Mouse (Mus musculus) heart, embryonic 13.5 days (tissue): ENCODE measurements around the gene Oas1h. TPM values are rescaled to one million over a fixed set of nuclear protein-coding genes. Genes with fewer than 3 reads are reported as not detected.
"Not testable (repeated sequence)": the region's sequence is repeated elsewhere in the genome, so short reads cannot be mapped to it uniquely, and the experiment has no call there.

Experiments used
- ATAC-seq: fragments of 200-750 bp; cut with Nextera tagmentation; 2 replicates; pipeline ENCODE4 v1.8.0; 2017; ENCODE audit warnings: moderate TSS enrichment; ENCODE audit not compliant: insufficient number of reproducible peaks, low FRiP score, low TSS enrichment; ENCODE audit errors: extremely low read depth
- H3K27ac ChIP-seq: fragments of 300-500 bp; sonication (generic); replicated peaks from 2 replicates; pipeline ENCODE4 v1.5.1; 2015; ENCODE audit warnings: moderate library complexity, mild to moderate bottlenecking, inconsistent platforms
- H3K27me3 ChIP-seq: fragments of 300-500 bp; sonication (generic); replicated peaks from 2 replicates; pipeline ENCODE4 v1.6.1; 2015; ENCODE audit warnings: mild to moderate bottlenecking, inconsistent platforms
- H3K36me3 ChIP-seq: fragments of 300-500 bp; sonication (generic); 2 replicates; pipeline ENCODE4 v1.6.1; 2015; ENCODE audit warnings: mild to moderate bottlenecking, inconsistent platforms
- H3K4me1 ChIP-seq: fragments of 300-500 bp; sonication (generic); 2 replicates; pipeline ENCODE4 v1.6.1; 2015; ENCODE audit warnings: inconsistent platforms
- H3K4me2 ChIP-seq: fragments of 300-500 bp; sonication (generic); 2 replicates; pipeline ENCODE4 v1.6.1; 2015; ENCODE audit warnings: inconsistent platforms, mild to moderate bottlenecking, moderate library complexity
- H3K4me3 ChIP-seq: fragments of 300-500 bp; sonication (generic); 2 replicates; pipeline ENCODE4 v1.5.1; 2015; ENCODE audit warnings: moderate library complexity, mild to moderate bottlenecking, inconsistent platforms
- H3K9ac ChIP-seq: fragments of 300-500 bp; sonication (generic); 2 replicates; pipeline ENCODE4 v1.6.1; 2015; ENCODE audit warnings: inconsistent platforms, mild to moderate bottlenecking, moderate library complexity
- H3K9me3 ChIP-seq: fragments of 300-500 bp; sonication (generic); 2 replicates; pipeline ENCODE4 v1.6.1; 2016; ENCODE audit warnings: inconsistent platforms
- WGBS: fragments of 180-500 bp; shearing (Covaris S2); methylation state at CpG from one replicate; pipeline ENCODE4 v1.1.7; 2015; ENCODE audit warnings: mixed read lengths; 5-methylcytosine and 5-hydroxymethylcytosine counted together
- polyA plus RNA-seq: library from polyadenylated mRNA; unstranded; fragments of >200 nt; fragmentation: Nextera tagmentation; extraction: Ambion mirVana; gene quantifications from 2 replicates; pipeline ENCODE4 v1.2.1, GENCODE M21; 2015

Oas1h gene
- polyA plus RNA-seq, 1 experiment from 2014 or later = not detected

DNA sequence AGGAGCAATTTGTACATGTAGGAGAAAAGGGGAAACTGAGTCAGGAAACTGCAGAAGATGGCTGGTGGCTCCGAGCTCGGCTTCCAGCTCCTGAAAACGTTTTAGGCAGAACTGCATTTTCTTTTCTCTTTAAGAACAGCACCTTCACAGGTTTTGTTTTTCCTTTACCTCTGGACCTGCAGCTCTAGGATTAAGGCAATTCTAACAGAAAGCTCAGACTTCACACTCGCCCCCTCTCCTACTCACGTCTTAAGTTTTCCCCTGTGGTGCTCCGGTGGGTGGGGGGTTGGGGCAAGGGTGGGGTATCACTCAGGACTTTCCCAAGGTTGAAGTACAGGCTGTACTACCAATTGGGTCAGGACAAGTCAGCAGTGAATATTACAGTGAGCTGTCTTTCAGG lies 26.6 kb downstream of the Oas1h start:
- Histone ChIP-seq H3K4me1 (no peaks in the 10 kb centered on the region), H3K27ac (no peak overlapping the region), H3K4me2 (no peak overlapping the region), H3K4me3 (no peak overlapping the region), H3K36me3 (no peaks in the 10 kb centered on the region), H3K9me3 (no peaks in the 10 kb centered on the region), H3K27me3 (peaks cover 7% of the 10 kb centered on the region), H3K9ac (no peak overlapping the region)
- 41% methylated on average over 6 of the region's 6 CpGs for WGBS
- no peak for ATAC-seq

DNA sequence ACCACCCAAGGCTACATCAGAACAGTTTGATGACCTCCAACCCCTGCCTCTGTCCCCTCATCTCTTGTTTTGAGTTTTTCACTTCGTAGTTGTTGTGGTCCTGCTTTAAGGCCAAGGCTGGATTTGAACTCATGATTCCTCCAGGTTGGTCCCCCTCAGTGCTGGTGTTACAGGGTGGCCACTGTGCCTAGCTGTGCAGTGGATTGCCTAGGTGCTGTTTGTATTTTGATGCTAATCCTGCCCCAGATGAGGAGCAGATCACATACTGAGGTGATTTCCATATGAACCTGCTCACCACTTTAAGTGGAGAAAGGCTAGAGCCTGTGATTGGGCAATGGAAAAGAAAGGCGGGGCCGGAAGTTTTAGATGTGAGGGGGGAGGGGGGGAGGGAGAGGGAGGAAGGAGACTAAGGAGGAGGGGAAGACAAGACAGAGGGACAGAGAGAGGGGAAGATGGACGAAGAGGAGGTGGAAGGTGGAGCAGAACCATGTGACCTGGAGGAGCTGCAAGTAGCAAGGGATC lies 27.1 kb downstream of the Oas1h start:
- not testable (repeated sequence) for H3K27ac ChIP-seq, H3K4me1 ChIP-seq, H3K9me3 ChIP-seq, H3K36me3 ChIP-seq, H3K9ac ChIP-seq, ATAC-seq, H3K27me3 ChIP-seq, H3K4me3 ChIP-seq, H3K4me2 ChIP-seq
- 37% methylated on average over 4 of the region's 4 CpGs for WGBS

DNA sequence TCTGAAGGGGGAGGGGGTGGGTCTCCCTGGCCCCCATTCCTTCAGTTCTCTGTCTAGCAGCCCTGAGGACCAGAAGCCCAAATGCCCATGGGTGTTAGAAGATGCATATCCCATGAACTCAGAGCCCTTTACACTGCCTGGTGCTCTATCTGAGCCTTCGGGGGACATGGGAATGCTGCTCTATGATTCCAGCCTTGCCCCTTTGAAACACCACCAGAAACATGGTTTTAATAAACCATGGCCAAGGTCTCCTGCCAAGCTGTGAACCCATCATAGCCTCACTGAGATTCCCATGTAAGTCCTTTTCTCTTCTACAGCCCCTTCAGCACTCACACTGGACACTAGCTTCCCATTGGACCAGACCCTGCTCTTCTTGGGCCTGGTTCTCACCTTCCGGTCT lies 28.8 kb downstream of the Oas1h start:
- no peak overlapping the region for H3K4me3 ChIP-seq
- H3K27ac ChIP-seq = no peak overlapping the region
- no peaks in the 10 kb centered on the region for H3K9me3 ChIP-seq
- peaks cover 7% of the 10 kb centered on the region for H3K27me3 ChIP-seq
- H3K36me3 ChIP-seq = no peaks in the 10 kb centered on the region
- no peak for ATAC-seq
- no peak overlapping the region for H3K9ac ChIP-seq
- no peaks in the 10 kb centered on the region for H3K4me1 ChIP-seq
- no peak overlapping the region for H3K4me2 ChIP-seq
- 77% methylated on average over 2 of the region's 2 CpGs for WGBS

DNA sequence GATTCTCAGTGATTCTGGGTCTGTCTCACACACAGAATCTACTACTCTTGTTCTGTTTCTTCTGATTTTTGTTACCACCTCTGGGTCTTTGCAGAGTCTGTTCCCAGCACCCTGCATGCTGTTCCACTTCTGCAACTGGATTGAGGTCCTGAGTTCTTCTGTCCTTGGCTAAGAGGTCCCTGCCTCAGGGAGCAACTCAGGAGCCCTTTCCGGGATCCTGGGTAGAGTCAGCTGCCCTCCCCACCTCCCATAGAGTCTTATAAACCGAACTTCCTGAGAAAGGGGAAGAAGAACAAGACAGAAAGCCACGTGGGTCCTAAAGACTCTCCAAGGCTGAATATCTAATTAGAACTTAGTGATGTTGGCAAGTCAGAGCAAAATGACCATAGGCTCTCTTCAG lies 29.8 kb downstream of the Oas1h start:
- Histone ChIP-seq H3K27me3 (peaks cover 7% of the 10 kb centered on the region), H3K36me3 (no peaks in the 10 kb centered on the region), H3K4me3 (no peak overlapping the region), H3K27ac (no peak overlapping the region), H3K9ac (no peak overlapping the region), H3K9me3 (no peaks in the 10 kb centered on the region), H3K4me1 (no peaks in the 10 kb centered on the region), H3K4me2 (no peak overlapping the region)
- 55% methylated on average over 3 of the region's 3 CpGs for WGBS
- ATAC-seq = no peak

DNA sequence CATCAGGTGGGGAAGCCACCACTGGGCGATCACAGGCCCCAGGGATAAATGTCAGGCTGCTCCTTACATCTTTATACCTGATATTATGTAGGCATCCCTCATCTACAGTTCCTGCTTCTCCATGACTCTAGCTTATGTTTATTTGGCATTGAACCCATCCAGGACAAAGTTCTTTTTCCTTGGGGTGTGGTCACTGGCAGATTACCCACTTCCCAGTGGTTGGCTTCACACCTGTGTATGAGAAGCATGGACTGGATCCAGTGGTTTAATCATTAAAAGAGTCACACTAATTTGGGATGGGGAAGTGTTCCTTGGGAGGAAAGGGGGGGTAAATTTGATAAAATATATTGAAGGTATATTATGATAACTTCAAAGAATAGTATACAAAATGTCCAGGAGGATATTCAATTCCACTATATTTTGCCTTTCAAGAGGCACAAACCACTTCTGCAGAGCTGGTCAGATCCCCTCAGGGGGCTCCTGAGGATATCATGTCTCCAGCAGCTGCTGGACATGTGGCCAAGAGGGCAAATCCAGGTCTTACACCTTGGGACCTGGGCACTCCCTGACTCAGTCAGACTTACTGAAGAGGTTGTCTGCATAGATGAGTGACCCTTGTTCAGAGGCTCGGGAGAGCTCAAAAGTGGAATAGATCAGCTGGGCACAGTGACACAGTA lies 30.5 kb downstream of the Oas1h start:
- H3K4me3 ChIP-seq, H3K27ac ChIP-seq, H3K36me3 ChIP-seq, ATAC-seq, H3K4me2 ChIP-seq, H3K9me3 ChIP-seq, H3K27me3 ChIP-seq, H3K4me1 ChIP-seq, H3K9ac ChIP-seq: not testable (repeated sequence)
- 66% methylated on average over 2 of the region's 2 CpGs for WGBS

DNA sequence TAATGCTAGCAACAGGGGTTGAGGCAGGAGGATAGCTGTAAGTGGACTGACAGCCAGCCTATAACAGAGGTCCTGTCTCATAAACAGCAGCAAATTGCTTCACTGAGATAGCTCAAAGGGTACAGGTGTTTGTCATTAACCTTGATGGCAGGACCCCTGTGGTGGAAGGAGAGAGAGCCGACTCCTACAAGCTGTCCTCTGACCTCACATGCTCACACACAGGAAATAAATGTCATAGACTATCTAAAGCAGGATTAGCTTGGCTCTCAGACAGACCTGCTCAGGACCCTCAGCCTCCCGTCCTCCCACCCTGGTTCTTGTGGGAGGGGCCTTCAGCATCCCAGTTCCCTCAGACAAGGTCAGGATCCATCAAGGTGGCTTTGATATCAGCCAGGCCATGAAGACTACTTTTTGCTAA lies 31.0 kb downstream of the Oas1h start:
- WGBS = 52% methylated on average over 2 of the region's 2 CpGs
- Histone ChIP-seq H3K9me3 (no peaks in the 10 kb centered on the region), H3K4me2 (no peak overlapping the region), H3K36me3 (no peaks in the 10 kb centered on the region), H3K27ac (no peak overlapping the region), H3K4me3 (no peak overlapping the region), H3K4me1 (no peaks in the 10 kb centered on the region), H3K9ac (no peak overlapping the region), H3K27me3 (peaks cover 2% of the 10 kb centered on the region; the same call in 1 of the 2 replicates)
- ATAC-seq = no peak

DNA sequence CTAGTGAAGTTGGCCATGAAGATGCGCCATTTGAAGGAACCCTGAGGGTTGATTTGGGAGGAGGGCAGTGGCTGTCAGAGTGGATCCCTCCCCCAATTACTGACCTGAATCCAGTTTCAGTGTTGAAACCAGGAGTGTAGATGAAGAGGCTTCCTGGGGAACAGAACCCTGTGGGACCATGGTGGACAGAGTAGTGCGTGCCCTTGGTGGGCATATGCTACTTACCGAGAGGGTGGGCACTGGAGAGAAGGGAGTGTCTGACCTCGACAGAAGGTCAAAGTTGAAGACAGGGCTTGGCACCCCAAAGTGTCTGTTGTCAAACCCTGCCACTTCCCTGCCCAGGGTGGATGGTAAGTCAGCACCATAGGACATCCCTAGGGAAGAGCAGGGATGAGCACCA lies 32.6 kb downstream of the Oas1h start:
- ATAC-seq, H3K27ac ChIP-seq: not testable (repeated sequence)
- WGBS = 85% methylated on average over 4 of the region's 4 CpGs

DNA sequence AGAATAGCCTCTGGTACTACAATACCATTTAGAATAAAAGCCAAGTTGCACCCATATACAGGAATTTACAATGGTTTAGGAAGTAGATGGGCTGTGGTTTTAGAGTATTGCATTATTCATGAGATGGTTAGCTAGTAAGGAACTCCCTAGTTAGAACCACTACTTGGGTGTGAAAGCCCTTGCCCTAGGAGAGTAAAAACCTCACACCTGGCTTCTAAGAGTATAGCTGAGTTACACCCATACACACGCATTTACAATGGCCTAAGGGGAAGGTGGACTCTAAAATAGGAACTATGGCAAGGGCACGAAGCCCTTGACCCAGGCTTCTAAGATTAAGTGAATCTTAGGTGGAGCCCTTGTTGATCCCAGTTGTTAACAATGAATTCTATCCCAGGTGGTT lies 33.5 kb downstream of the Oas1h start:
- not testable (repeated sequence) for ATAC-seq
- 63% methylated on average over 2 of the region's 2 CpGs for WGBS

More for the DNA sequence above, 32.6 kb downstream of the Oas1h start:
- H3K4me3 ChIP-seq, H3K4me1 ChIP-seq, H3K36me3 ChIP-seq, H3K4me2 ChIP-seq, H3K9me3 ChIP-seq, H3K27me3 ChIP-seq, H3K9ac ChIP-seq: not testable (repeated sequence)

DNA sequence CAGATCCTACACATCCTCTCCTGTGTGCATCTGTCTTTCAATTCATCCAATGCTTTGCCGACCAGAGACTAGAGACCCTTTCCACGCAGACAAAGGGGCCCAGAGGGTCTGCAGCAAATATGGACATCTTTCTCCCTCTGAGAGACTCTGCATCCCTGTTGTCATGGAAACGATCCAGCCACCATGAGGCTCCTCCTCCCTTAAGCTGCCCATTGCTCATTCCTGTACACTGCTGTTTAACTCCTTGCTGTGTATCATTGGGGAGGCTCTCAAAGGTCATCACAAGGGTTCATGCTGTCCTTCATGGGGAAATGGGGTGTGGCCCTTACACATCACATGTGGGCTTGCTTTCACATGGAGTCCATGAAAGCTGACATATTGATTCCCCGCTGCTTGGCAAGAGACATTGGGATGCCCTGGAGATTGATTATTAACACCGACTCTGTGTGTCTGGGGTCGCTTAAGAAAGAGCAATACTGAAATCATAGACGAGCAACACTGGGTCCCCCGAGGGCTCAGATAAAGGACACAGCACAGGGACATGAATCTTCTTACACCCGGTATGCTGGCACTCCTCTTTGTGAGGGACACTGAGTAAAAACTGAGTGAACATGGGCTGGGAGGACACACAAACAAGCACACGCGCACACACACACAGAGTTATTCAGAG lies 34.1 kb downstream of the Oas1h start:
- H3K4me3 ChIP-seq = no peak overlapping the region
- no peaks in the 10 kb centered on the region; the same call in 1 of the 2 replicates for H3K9me3 ChIP-seq
- no peak for ATAC-seq
- no peaks in the 10 kb centered on the region for H3K27me3 ChIP-seq
- H3K36me3 ChIP-seq = no peaks in the 10 kb centered on the region
- no peak overlapping the region for H3K27ac ChIP-seq
- no peak overlapping the region for H3K4me2 ChIP-seq
- H3K9ac ChIP-seq = no peak overlapping the region
- H3K4me1 ChIP-seq = no peaks in the 10 kb centered on the region
- 72% methylated on average over 11 of the region's 11 CpGs for WGBS

More for the DNA sequence above, 33.5 kb downstream of the Oas1h start:
- H3K9me3 ChIP-seq, H3K27me3 ChIP-seq, H3K36me3 ChIP-seq, H3K9ac ChIP-seq, H3K4me2 ChIP-seq, H3K4me3 ChIP-seq, H3K27ac ChIP-seq, H3K4me1 ChIP-seq: not testable (repeated sequence)

DNA sequence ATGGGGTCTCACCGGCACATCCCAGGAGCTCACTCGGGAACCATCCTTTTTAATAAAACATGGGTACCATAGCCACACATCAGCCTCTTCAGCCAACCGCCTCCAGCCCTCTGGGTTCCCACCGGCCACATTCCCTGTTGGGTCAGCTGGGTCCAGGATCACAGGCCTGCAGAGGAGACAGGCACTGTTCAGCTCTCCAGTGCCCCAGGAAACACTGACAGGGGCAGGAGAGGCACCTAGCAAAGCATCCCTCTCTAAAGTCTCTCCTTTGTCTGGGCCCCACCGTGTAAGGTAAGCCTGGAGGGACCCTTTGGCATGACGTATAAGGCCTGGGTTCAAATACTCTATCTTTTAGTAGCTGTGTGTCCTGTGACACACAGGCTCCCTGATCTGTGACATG lies 37.1 kb downstream of the Oas1h start:
- no peaks in the 10 kb centered on the region for H3K4me1 ChIP-seq

DNA sequence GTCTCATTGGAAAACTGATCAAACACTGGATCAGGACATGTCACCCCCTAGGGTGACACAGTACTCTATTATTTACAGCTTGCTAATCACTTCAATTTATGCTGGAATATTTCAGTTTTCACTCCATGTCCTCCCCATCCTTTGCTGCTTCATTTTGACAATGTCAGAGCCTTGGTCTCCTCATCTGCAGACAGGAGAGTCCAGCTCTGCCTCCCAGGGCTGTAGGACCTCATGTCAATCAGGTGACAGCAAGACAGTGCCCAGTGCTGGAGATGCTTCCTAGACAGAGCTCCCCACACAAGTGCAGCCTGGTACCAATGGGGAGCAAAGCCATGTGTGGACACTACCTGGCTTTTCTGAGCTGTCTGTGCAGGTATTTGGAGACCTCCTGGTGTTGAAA lies 37.5 kb downstream of the Oas1h start:
- Histone ChIP-seq H3K27me3 (no peaks in the 10 kb centered on the region), H3K9me3 (no peaks in the 10 kb centered on the region; the same call in 1 of the 2 replicates), H3K9ac (no peak overlapping the region), H3K4me1 (no peaks in the 10 kb centered on the region), H3K4me2 (no peak overlapping the region), H3K4me3 (no peak overlapping the region), H3K36me3 (no peaks in the 10 kb centered on the region), H3K27ac (no peak overlapping the region)
- ATAC-seq = no peak

More for the DNA sequence above, 37.1 kb downstream of the Oas1h start:
- H3K27me3 ChIP-seq = no peaks in the 10 kb centered on the region
- no peak overlapping the region for H3K9ac ChIP-seq
- H3K4me2 ChIP-seq = no peak overlapping the region
- H3K4me3 ChIP-seq = no peak overlapping the region
- H3K27ac ChIP-seq = no peak overlapping the region
- no peak for ATAC-seq
- no peaks in the 10 kb centered on the region for H3K36me3 ChIP-seq
- 78% methylated on average over 6 of the region's 6 CpGs for WGBS
- no peaks in the 10 kb centered on the region; the same call in 1 of the 2 replicates for H3K9me3 ChIP-seq

DNA sequence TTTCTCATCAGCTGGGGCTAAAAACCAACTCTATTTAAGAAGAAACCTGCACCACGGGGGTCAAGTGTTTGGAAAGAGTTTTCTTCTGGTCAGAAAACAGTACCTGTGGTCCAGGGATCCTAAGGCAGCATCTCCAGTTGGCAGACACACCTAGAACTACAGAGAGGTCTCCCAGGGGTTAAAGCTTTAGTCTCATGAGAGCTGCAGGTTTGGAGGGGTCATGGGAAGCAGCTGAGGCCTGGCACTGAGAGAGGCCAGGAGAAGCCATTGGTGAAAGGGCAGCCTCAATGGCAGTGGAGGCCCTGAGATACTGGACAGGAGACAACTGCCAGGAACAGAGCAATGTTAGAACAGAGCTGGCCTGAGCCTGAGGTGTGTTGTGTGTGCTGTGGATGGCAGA lies 39.4 kb downstream of the Oas1h start:
- Histone ChIP-seq H3K9ac (no peak overlapping the region), H3K27ac (no peak overlapping the region), H3K9me3 (no peaks in the 10 kb centered on the region; the same call in 1 of the 2 replicates), H3K4me3 (no peak overlapping the region), H3K4me1 (no peaks in the 10 kb centered on the region), H3K4me2 (no peak overlapping the region), H3K36me3 (no peaks in the 10 kb centered on the region), H3K27me3 (no peaks in the 10 kb centered on the region)
- WGBS = 55% methylated on average over 1 of the region's 1 CpGs
- no peak for ATAC-seq
